Mouse (Mus musculus): ENCODE measurements around the gene Hebp1. TPM values are rescaled to one million over a fixed set of nuclear protein-coding genes. Genes with fewer than 3 reads are reported as not detected.

The Hebp1 gene
- polyA plus RNA-seq, 1 experiment from 2014 or later = 2.8 TPM

GRCm38 (mm10) chr6:135194907-135195306 lies 2.9 kb downstream of the Hebp1 start:
- Histone ChIP-seq H3K9ac (replicated peaks) (no peak overlapping the region), H3K4me3 (no peak overlapping the region), H3K9me3 (no peaks in the 10 kb centered on the region), H3K36me3 (no peaks in the 10 kb centered on the region), H3K4me2 (replicated peaks) (no peak overlapping the region), H3K27me3 (no peaks in the 10 kb centered on the region), H3K4me1 (peaks cover 18% of the 10 kb centered on the region), H3K27ac (replicated peaks) (no peak overlapping the region)
- WGBS = 81% methylated on average over 4 of the region's 4 CpGs
- ATAC-seq (replicated peaks) = no peak

- no peaks in the 10 kb centered on the region for H3K9me3 ChIP-seq
- H3K4me2 ChIP-seq (replicated peaks) = no peak overlapping the region
- no peak for ATAC-seq (replicated peaks)
- H3K36me3 ChIP-seq = no peaks in the 10 kb centered on the region
- peaks cover 7% of the 10 kb centered on the region for H3K4me1 ChIP-seq
- H3K27ac ChIP-seq (replicated peaks) = no peak overlapping the region
- no peak overlapping the region for H3K4me3 ChIP-seq
- 27% methylated on average over 4 of the region's 4 CpGs for WGBS
- H3K9ac ChIP-seq (replicated peaks) = no peak overlapping the region
- no peaks in the 10 kb centered on the region for H3K27me3 ChIP-seq
Observed at GRCm38 (mm10) chr6:135193733-135194132, 4.1 kb downstream of the Hebp1 start.

GRCm38 (mm10) chr6:135192993-135193392 lies 4.8 kb downstream of the Hebp1 start:
- Histone ChIP-seq H3K4me1 (peaks cover 4% of the 10 kb centered on the region), H3K27ac (replicated peaks) (no peak overlapping the region), H3K9ac (replicated peaks) (no peak overlapping the region), H3K27me3 (no peaks in the 10 kb centered on the region), H3K4me3 (no peak overlapping the region), H3K4me2 (replicated peaks) (no peak overlapping the region), H3K36me3 (no peaks in the 10 kb centered on the region), H3K9me3 (no peaks in the 10 kb centered on the region)
- ATAC-seq (replicated peaks) = no peak
- 75% methylated on average over 8 of the region's 8 CpGs for WGBS

- Histone ChIP-seq H3K4me1 (no peaks in the 10 kb centered on the region), H3K36me3 (no peaks in the 10 kb centered on the region), H3K9me3 (no peaks in the 10 kb centered on the region), H3K4me2 (replicated peaks) (no peak overlapping the region), H3K4me3 (no peak overlapping the region), H3K9ac (replicated peaks) (no peak overlapping the region), H3K27me3 (no peaks in the 10 kb centered on the region), H3K27ac (replicated peaks) (no peak overlapping the region)
- ATAC-seq (replicated peaks) = no peak
- WGBS = 91% methylated on average over 1 of the region's 1 CpGs
Observed at GRCm38 (mm10) chr6:135191906-135192305, 5.9 kb downstream of the Hebp1 start.

GRCm38 (mm10) chr6:135190122-135190521 lies 7.7 kb downstream of the Hebp1 start:
- ATAC-seq (replicated peaks) = no peak
- Histone ChIP-seq H3K4me1 (no peaks in the 10 kb centered on the region), H3K9me3 (no peaks in the 10 kb centered on the region), H3K4me3 (no peak overlapping the region), H3K27me3 (no peaks in the 10 kb centered on the region), H3K36me3 (no peaks in the 10 kb centered on the region), H3K27ac (replicated peaks) (no peak overlapping the region), H3K9ac (replicated peaks) (no peak overlapping the region), H3K4me2 (replicated peaks) (no peak overlapping the region)
- 60% methylated on average over 6 of the region's 6 CpGs for WGBS

GRCm38 (mm10) chr6:135188629-135189028 lies 9.2 kb downstream of the Hebp1 start:
- ATAC-seq (replicated peaks) = no peak
- no peaks in the 10 kb centered on the region for H3K27me3 ChIP-seq
- WGBS = 84% methylated on average over 4 of the region's 4 CpGs
- H3K27ac ChIP-seq (replicated peaks) = no peak overlapping the region
- H3K4me1 ChIP-seq = no peaks in the 10 kb centered on the region
- H3K36me3 ChIP-seq = no peaks in the 10 kb centered on the region
- H3K9ac ChIP-seq (replicated peaks) = no peak overlapping the region
- H3K9me3 ChIP-seq = no peaks in the 10 kb centered on the region
- H3K4me2 ChIP-seq (replicated peaks) = no peak overlapping the region
- no peak overlapping the region for H3K4me3 ChIP-seq

- Histone ChIP-seq H3K4me1 (no peaks in the 10 kb centered on the region), H3K27me3 (no peaks in the 10 kb centered on the region), H3K4me2 (replicated peaks) (no peak overlapping the region), H3K27ac (replicated peaks) (no peak overlapping the region), H3K9me3 (no peaks in the 10 kb centered on the region), H3K4me3 (no peak overlapping the region), H3K36me3 (no peaks in the 10 kb centered on the region), H3K9ac (replicated peaks) (no peak overlapping the region)
- WGBS = 83% methylated on average over 10 of the region's 10 CpGs
- ATAC-seq (replicated peaks) = no peak
Observed at GRCm38 (mm10) chr6:135187076-135187917, 10.5 kb downstream of the Hebp1 start.

GRCm38 (mm10) chr6:135183961-135184360 lies 13.9 kb downstream of the Hebp1 start:
- Histone ChIP-seq H3K4me2 (replicated peaks) (no peak overlapping the region), H3K9me3 (no peaks in the 10 kb centered on the region), H3K36me3 (no peaks in the 10 kb centered on the region), H3K27me3 (no peaks in the 10 kb centered on the region), H3K4me1 (no peaks in the 10 kb centered on the region), H3K27ac (replicated peaks) (no peak overlapping the region), H3K4me3 (no peak overlapping the region), H3K9ac (replicated peaks) (no peak overlapping the region)
- ATAC-seq (replicated peaks) = no peak
- 59% methylated on average over 8 of the region's 8 CpGs for WGBS

GRCm38 (mm10) chr6:135182925-135183324 lies 14.9 kb downstream of the Hebp1 start:
- H3K4me1 ChIP-seq = no peaks in the 10 kb centered on the region
- no peaks in the 10 kb centered on the region for H3K36me3 ChIP-seq
- H3K9me3 ChIP-seq = no peaks in the 10 kb centered on the region
- H3K9ac ChIP-seq (replicated peaks) = no peak overlapping the region
- no peaks in the 10 kb centered on the region for H3K27me3 ChIP-seq
- no peak overlapping the region for H3K4me2 ChIP-seq (replicated peaks)
- H3K27ac ChIP-seq (replicated peaks) = no peak overlapping the region
- WGBS = 79% methylated on average over 4 of the region's 5 CpGs
- no peak for ATAC-seq (replicated peaks)
- no peak overlapping the region for H3K4me3 ChIP-seq

- 56% methylated on average over 3 of the region's 3 CpGs for WGBS
- ATAC-seq (replicated peaks) = no peak
- no peaks in the 10 kb centered on the region for H3K4me1 ChIP-seq
- no peaks in the 10 kb centered on the region for H3K36me3 ChIP-seq
- no peak overlapping the region for H3K27ac ChIP-seq (replicated peaks)
- H3K9me3 ChIP-seq = no peaks in the 10 kb centered on the region
- H3K27me3 ChIP-seq = no peaks in the 10 kb centered on the region
- no peak overlapping the region for H3K4me3 ChIP-seq
- H3K9ac ChIP-seq (replicated peaks) = no peak overlapping the region
- no peak overlapping the region for H3K4me2 ChIP-seq (replicated peaks)
Observed at GRCm38 (mm10) chr6:135178599-135178998, 19.2 kb downstream of the Hebp1 start.

GRCm38 (mm10) chr6:135177271-135177670 lies 20.6 kb downstream of the Hebp1 start:
- no peak for ATAC-seq (replicated peaks)
- H3K36me3 ChIP-seq = no peaks in the 10 kb centered on the region
- no peaks in the 10 kb centered on the region for H3K9me3 ChIP-seq
- H3K27ac ChIP-seq (replicated peaks) = no peak overlapping the region
- H3K9ac ChIP-seq (replicated peaks) = no peak overlapping the region
- no peaks in the 10 kb centered on the region for H3K27me3 ChIP-seq
- H3K4me1 ChIP-seq = no peaks in the 10 kb centered on the region
- no peak overlapping the region for H3K4me3 ChIP-seq
- no peak overlapping the region for H3K4me2 ChIP-seq (replicated peaks)

- Histone ChIP-seq H3K27ac (replicated peaks) (no peak overlapping the region), H3K9ac (replicated peaks) (no peak overlapping the region), H3K9me3 (no peaks in the 10 kb centered on the region), H3K4me2 (replicated peaks) (no peak overlapping the region), H3K4me3 (no peak overlapping the region), H3K36me3 (no peaks in the 10 kb centered on the region), H3K4me1 (no peaks in the 10 kb centered on the region), H3K27me3 (no peaks in the 10 kb centered on the region)
- WGBS = 100% methylated on average over 1 of the region's 1 CpGs
- no peak for ATAC-seq (replicated peaks)
Observed at GRCm38 (mm10) chr6:135175014-135175413, 22.8 kb downstream of the Hebp1 start.

GRCm38 (mm10) chr6:135171736-135172135 lies 26.1 kb downstream of the Hebp1 start:
- no peak overlapping the region for H3K4me2 ChIP-seq (replicated peaks)
- ATAC-seq (replicated peaks) = no peak
- H3K27me3 ChIP-seq = no peaks in the 10 kb centered on the region
- H3K36me3 ChIP-seq = no peaks in the 10 kb centered on the region
- 76% methylated on average over 14 of the region's 14 CpGs for WGBS
- no peak overlapping the region for H3K27ac ChIP-seq (replicated peaks)
- H3K4me1 ChIP-seq = peaks cover 10% of the 10 kb centered on the region
- no peak overlapping the region for H3K9ac ChIP-seq (replicated peaks)
- no peak overlapping the region for H3K4me3 ChIP-seq
- no peaks in the 10 kb centered on the region for H3K9me3 ChIP-seq
